Mouse (Mus musculus): ENCODE data around the gene Galns. TPM values are rescaled to one million over a fixed set of nuclear protein-coding genes. Genes with fewer than 3 reads are reported as not detected.

Gene Galns
- polyA plus RNA-seq, 1 experiment from 2014 or later, result 4.6 TPM

DNA sequence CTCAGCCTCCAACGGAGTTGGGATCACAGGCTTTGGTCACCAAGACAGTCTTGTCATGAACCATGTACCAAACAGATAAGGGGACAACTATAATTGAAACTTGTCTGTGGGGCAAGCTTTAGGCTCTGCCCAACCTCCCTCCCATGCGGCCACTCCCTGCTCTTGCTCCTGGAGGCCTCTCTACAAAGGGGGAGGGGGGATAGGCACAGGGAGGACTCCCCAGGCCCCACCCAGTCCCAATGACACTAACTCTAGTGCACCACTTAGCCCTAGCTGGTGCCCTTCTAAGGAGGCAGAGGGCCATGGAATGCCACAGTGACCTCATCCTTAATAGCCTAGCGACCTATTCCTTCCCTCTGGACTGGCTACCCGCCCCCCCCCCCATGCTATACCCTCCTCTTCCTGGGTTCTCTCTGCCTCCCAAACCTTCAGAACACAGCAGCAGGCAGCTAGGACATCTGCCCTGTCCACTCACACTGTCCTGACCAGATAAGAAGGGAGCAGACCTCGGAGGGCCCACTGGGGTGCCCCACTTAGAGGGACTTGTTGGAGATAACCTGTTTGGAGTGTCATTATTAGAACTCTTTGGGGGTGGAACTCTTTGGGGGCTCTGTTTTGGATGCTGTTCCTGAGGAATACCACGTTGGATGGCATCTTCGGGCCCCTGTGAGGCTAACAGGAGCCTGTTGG is 65.1 kb downstream of the Galns start:
- WGBS (ENCODE audit: insufficient replicate concordance), result 21% methylated on average over 7 of the region's 7 CpGs
- H3K4me2 ChIP-seq, result peak overlapping the region; percentile 98
- peaks cover 91% of the 10 kb centered on the region for H3K4me1 ChIP-seq
- peak overlapping the region; percentile 99 for H3K9ac ChIP-seq
- H3K36me3 ChIP-seq, result peaks cover 54% of the 10 kb centered on the region
- peak overlapping the region; percentile 93 for H3K4me3 ChIP-seq
- peak; percentile 88 for ATAC-seq
- H3K27ac ChIP-seq, result peak overlapping the region; percentile 98
- no peaks in the 10 kb centered on the region for H3K9me3 ChIP-seq (replicated peaks)
- H3K27me3 ChIP-seq (replicated peaks), result no peaks in the 10 kb centered on the region

- H3K27me3 ChIP-seq (replicated peaks), result no peaks in the 10 kb centered on the region
- no peak overlapping the region for H3K4me3 ChIP-seq
- no peak for ATAC-seq
- H3K4me1 ChIP-seq, result peaks cover 100% of the 10 kb centered on the region
- WGBS (ENCODE audit: insufficient replicate concordance), result 76% methylated on average over 8 of the region's 8 CpGs
- H3K9ac ChIP-seq, result peak overlapping the region; percentile 99; the same call in 1 of the 2 replicates
- H3K9me3 ChIP-seq (replicated peaks), result no peaks in the 10 kb centered on the region
- peak overlapping the region; percentile 98; the same call in 1 of the 2 replicates for H3K4me2 ChIP-seq
- peak overlapping the region; percentile 98 for H3K27ac ChIP-seq
- H3K36me3 ChIP-seq, result peaks cover 69% of the 10 kb centered on the region
Measured at GRCm38 (mm10) chr8:122544138-122544537, 67.1 kb downstream of the Galns start.

- WGBS (ENCODE audit: insufficient replicate concordance), result 58% methylated on average over 9 of the region's 9 CpGs
- H3K4me3 ChIP-seq, result peak overlapping the region; percentile 39
- no peaks in the 10 kb centered on the region for H3K27me3 ChIP-seq (replicated peaks)
- peak overlapping the region; percentile 71 for H3K9ac ChIP-seq
- H3K36me3 ChIP-seq, result peaks cover 68% of the 10 kb centered on the region
- peak overlapping the region; percentile 95 for H3K27ac ChIP-seq
- ATAC-seq, result peak; percentile 36
- H3K4me1 ChIP-seq, result peaks cover 95% of the 10 kb centered on the region
- peak overlapping the region; percentile 80 for H3K4me2 ChIP-seq
- no peaks in the 10 kb centered on the region for H3K9me3 ChIP-seq (replicated peaks)
Measured at GRCm38 (mm10) chr8:122538310-122539076, 72.8 kb downstream of the Galns start.

GRCm38 (mm10) chr8:122537812-122538211 is 73.5 kb downstream of the Galns start:
- Histone ChIP-seq H3K27me3 (replicated peaks) (no peaks in the 10 kb centered on the region), H3K9ac (peak overlapping the region; percentile 71), H3K36me3 (peaks cover 67% of the 10 kb centered on the region), H3K9me3 (replicated peaks) (no peaks in the 10 kb centered on the region), H3K4me2 (peak overlapping the region; percentile 80), H3K4me3 (peak overlapping the region; percentile 39), H3K4me1 (peaks cover 95% of the 10 kb centered on the region), H3K27ac (peak overlapping the region; percentile 95)
- peak; percentile 94 for ATAC-seq
- WGBS (ENCODE audit: insufficient replicate concordance), result 23% methylated on average over 2 of the region's 2 CpGs

DNA sequence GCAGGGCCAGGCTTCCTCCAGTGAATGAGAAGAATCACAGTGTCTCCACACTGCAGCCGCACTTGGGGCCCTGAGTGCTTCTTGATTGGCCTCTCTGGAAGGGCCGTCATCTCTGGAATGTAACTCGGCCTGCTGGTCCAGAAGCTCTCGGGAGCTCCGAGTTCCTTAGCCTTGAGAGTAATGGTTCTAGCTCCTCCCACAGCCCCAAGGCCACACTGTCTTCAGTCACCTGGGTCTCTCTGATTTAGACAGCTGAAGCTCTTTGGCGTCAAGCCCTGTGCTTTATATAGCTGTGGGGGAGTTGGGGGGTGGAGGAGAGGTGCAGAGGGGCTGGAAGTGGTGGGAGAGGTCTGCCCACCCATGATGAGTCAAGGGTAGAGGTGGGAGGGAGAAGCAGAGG is 74.2 kb downstream of the Galns start:
- peaks cover 95% of the 10 kb centered on the region for H3K4me1 ChIP-seq
- H3K9ac ChIP-seq, result peak overlapping the region; percentile 71
- no peaks in the 10 kb centered on the region for H3K27me3 ChIP-seq (replicated peaks)
- peaks cover 67% of the 10 kb centered on the region for H3K36me3 ChIP-seq
- 38% methylated on average over 6 of the region's 6 CpGs for WGBS (ENCODE audit: insufficient replicate concordance)
- no peaks in the 10 kb centered on the region for H3K9me3 ChIP-seq (replicated peaks)
- H3K4me2 ChIP-seq, result peak overlapping the region; percentile 80
- peak overlapping the region; percentile 39 for H3K4me3 ChIP-seq
- H3K27ac ChIP-seq, result peak overlapping the region; percentile 95
- ATAC-seq, result peak; percentile 4; the same call in 1 of the 2 replicates

GRCm38 (mm10) chr8:122531312-122531711 is 80.0 kb downstream of the Galns start:
- H3K4me1 ChIP-seq, result peaks cover 79% of the 10 kb centered on the region
- H3K9me3 ChIP-seq (replicated peaks), result no peaks in the 10 kb centered on the region
- H3K9ac ChIP-seq, result no peak overlapping the region
- ATAC-seq, result no peak
- peak overlapping the region; percentile 32; the same call in 1 of the 2 replicates for H3K27ac ChIP-seq
- no peak overlapping the region for H3K4me3 ChIP-seq
- H3K36me3 ChIP-seq, result peaks cover 79% of the 10 kb centered on the region
- no peak overlapping the region for H3K4me2 ChIP-seq
- WGBS (ENCODE audit: insufficient replicate concordance), result 80% methylated on average over 8 of the region's 8 CpGs
- H3K27me3 ChIP-seq (replicated peaks), result no peaks in the 10 kb centered on the region

DNA sequence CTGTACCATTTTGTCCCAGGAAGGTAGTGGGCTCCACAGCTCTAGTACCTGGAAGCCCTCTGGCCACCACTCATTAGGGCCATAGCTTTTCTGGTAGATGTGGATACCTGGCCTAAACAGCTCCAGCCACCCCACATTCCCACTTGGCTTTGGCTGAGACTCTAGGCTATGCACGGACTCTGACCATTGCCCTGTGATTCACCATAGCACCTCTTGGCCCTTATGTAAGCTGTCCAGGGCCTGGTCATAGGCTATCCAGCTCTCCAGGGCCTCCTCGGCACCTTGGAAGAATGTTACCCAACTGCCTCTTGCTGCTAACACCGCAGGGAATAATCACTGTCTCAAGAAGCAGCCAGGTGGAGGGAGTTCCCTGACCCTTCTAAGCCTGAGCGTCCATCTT is 82.1 kb downstream of the Galns start:
- H3K9ac ChIP-seq, result no peak overlapping the region
- peaks cover 65% of the 10 kb centered on the region for H3K36me3 ChIP-seq
- no peak overlapping the region for H3K27ac ChIP-seq
- no peaks in the 10 kb centered on the region for H3K9me3 ChIP-seq (replicated peaks)
- 87% methylated on average over 4 of the region's 4 CpGs for WGBS (ENCODE audit: insufficient replicate concordance)
- no peaks in the 10 kb centered on the region for H3K27me3 ChIP-seq (replicated peaks)
- H3K4me1 ChIP-seq, result peaks cover 83% of the 10 kb centered on the region
- H3K4me3 ChIP-seq, result no peak overlapping the region
- ATAC-seq, result no peak
- no peak overlapping the region for H3K4me2 ChIP-seq

Small RNA genes within 50 kb of the gene (microRNA-seq; reads per million reads assigned to microRNA genes)
- not detected for gene Mir6396

Other genes with a start within 250 kb of the Galns start
- 48.7 and 49.1 TPM in 2 replicates for gene Zc3h18, start 234.9 kb downstream of the Galns start, polyA plus RNA-seq (2016; fragmentation: Nextera tagmentation; extraction: Ambion mirVana)
- gene Il17c, start 189.4 kb downstream of the Galns start, polyA plus RNA-seq (2016; fragmentation: Nextera tagmentation; extraction: Ambion mirVana), result not detected in 2 replicates
- gene Cyba, start 178.5 kb downstream of the Galns start, polyA plus RNA-seq (2016; fragmentation: Nextera tagmentation; extraction: Ambion mirVana), result 149 and 160 TPM in 2 replicates
- 29.3 and 31.4 TPM in 2 replicates for gene Mvd, start 168.0 kb downstream of the Galns start, polyA plus RNA-seq (2016; fragmentation: Nextera tagmentation; extraction: Ambion mirVana)
- gene Snai3, start 150.7 kb downstream of the Galns start, polyA plus RNA-seq (2016; fragmentation: Nextera tagmentation; extraction: Ambion mirVana), result 0.18 and 0.36 TPM in 2 replicates
- 16.6 and 17.3 TPM in 2 replicates for gene Rnf166, start 135.4 kb downstream of the Galns start, polyA plus RNA-seq (2016; fragmentation: Nextera tagmentation; extraction: Ambion mirVana)
- 37.1 and 38.7 TPM in 2 replicates for gene Ctu2, start 135.3 kb downstream of the Galns start, polyA plus RNA-seq (2016; fragmentation: Nextera tagmentation; extraction: Ambion mirVana)
- gene Piezo1, start 60.1 kb downstream of the Galns start, polyA plus RNA-seq (2016; fragmentation: Nextera tagmentation; extraction: Ambion mirVana), result 21.7 and 24.4 TPM in 2 replicates
- gene Cdt1, start 43.4 kb downstream of the Galns start, polyA plus RNA-seq (2016; fragmentation: Nextera tagmentation; extraction: Ambion mirVana), result 65.7 and 66.8 TPM in 2 replicates
- gene Aprt, start 34.6 kb downstream of the Galns start, polyA plus RNA-seq (2016; fragmentation: Nextera tagmentation; extraction: Ambion mirVana), result 226 and 253 TPM in 2 replicates
- gene Trappc2l, start 177 bp upstream of the Galns start, polyA plus RNA-seq (2016; fragmentation: Nextera tagmentation; extraction: Ambion mirVana), result 27.2 and 30.0 TPM in 2 replicates
- not detected in 2 replicates for gene Pabpn1l, start 11.3 kb upstream of the Galns start, polyA plus RNA-seq (2016; fragmentation: Nextera tagmentation; extraction: Ambion mirVana)
- 7.7 and 8.0 TPM in 2 replicates for gene Cbfa2t3, start 87.6 kb upstream of the Galns start, polyA plus RNA-seq (2016; fragmentation: Nextera tagmentation; extraction: Ambion mirVana)
- 10.8 and 11.3 TPM in 2 replicates for gene Acsf3, start 164.0 kb upstream of the Galns start, polyA plus RNA-seq (2016; fragmentation: Nextera tagmentation; extraction: Ambion mirVana)
- gene Cdh15, start 236.5 kb upstream of the Galns start, polyA plus RNA-seq (2016; fragmentation: Nextera tagmentation; extraction: Ambion mirVana), result 0.17 and 0.66 TPM in 2 replicates